Mouse (Mus musculus) stomach, postnatal 0 days (tissue): ENCODE data around the gene Vat1.

Experiments
- CTCF ChIP-seq: IDR thresholded peaks from 2 replicates; pipeline ENCODE4 v1.5.1; 2016; ENCODE audit warnings: antibody characterized with exemption, low read depth, mild to moderate bottlenecking, moderate library complexity
- EP300 ChIP-seq: optimal IDR thresholded peaks from 2 replicates; pipeline ENCODE3; 2016; ENCODE audit warnings: antibody characterized with exemption

DNA sequence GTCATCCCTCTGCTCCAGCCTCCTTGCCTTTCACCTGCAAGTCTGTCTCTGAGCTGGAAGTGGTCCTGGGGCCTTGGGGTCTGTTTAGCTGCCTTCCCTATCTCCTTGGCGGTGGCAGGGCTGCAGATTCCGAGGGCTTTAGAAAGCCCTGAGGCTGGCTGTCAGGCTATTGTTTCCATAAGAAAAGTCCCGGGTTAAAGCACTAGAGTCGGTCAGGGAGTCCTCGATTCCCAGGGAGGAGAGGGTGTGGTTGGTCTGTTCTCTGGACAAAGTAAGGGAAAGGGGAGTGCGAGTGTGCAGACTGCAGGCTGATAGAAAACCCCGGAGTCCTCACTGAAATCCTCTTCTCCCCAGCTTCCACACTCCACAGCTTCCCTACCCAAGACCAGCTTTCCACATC lies 4.2 kb upstream of the Vat1 start:
- no peak for TF ChIP-seq CTCF
- TF ChIP-seq EP300: no peak
